Mouse (Mus musculus) forebrain, embryonic 16.5 days (tissue): ENCODE measurements around the gene Meox1. TPM values are rescaled to one million over a fixed set of nuclear protein-coding genes. Genes with fewer than 3 reads are reported as not detected.

ENCODE experiments used
- ATAC-seq: fragments of 200-750 bp; cut with Nextera tagmentation; 2 replicates; pipeline ENCODE4 v1.8.0; 2017; ENCODE audit warnings: mild to moderate bottlenecking, moderate library complexity
- H3K27ac ChIP-seq: fragments of 300-500 bp; sonication (generic); 2 replicates; pipeline ENCODE4 v1.5.1; 2014; ENCODE audit warnings: low read length, control low read depth
- H3K27me3 ChIP-seq: fragments of 300-500 bp; sonication (generic); replicated peaks from 2 replicates; pipeline ENCODE4 v1.6.1; 2014; ENCODE audit warnings: low read length; ENCODE audit not compliant: control insufficient read depth, insufficient read depth
- H3K36me3 ChIP-seq: fragments of 300-500 bp; sonication (generic); 2 replicates; pipeline ENCODE4 v1.6.1; 2014; ENCODE audit not compliant: control insufficient read depth, insufficient read depth
- H3K4me1 ChIP-seq: fragments of 300-500 bp; sonication (generic); replicated peaks from 2 replicates; pipeline ENCODE4 v1.6.1; 2014; ENCODE audit warnings: low read length; ENCODE audit not compliant: control insufficient read depth, insufficient read depth
- H3K4me2 ChIP-seq: fragments of 300-500 bp; sonication (generic); 2 replicates; pipeline ENCODE4 v1.6.1; 2014; ENCODE audit warnings: mild to moderate bottlenecking, low read length, control low read depth
- H3K4me3 ChIP-seq: fragments of 300-500 bp; sonication (generic); replicated peaks from 2 replicates; pipeline ENCODE4 v1.5.1; 2014; ENCODE audit warnings: mild to moderate bottlenecking, low read length, control low read depth
- H3K9ac ChIP-seq: fragments of 300-500 bp; sonication (generic); replicated peaks from 2 replicates; pipeline ENCODE4 v1.6.1; 2014; ENCODE audit warnings: low read depth, low read length, control low read depth
- H3K9me3 ChIP-seq: fragments of 300-500 bp; sonication (generic); 2 replicates; pipeline ENCODE4 v1.6.1; 2016; ENCODE audit warnings: low read length; ENCODE audit not compliant: control insufficient read depth
- WGBS: fragments of 180-500 bp; shearing (Covaris S2); extraction: QIAGEN DNeasy Blood & Tissue Kit; methylation state at CpG from one replicate; pipeline ENCODE4 v1.1.7; 2014; 5-methylcytosine and 5-hydroxymethylcytosine counted together
- polyA plus RNA-seq: library from polyadenylated mRNA; unstranded; fragments of >200 nt; fragmentation: Nextera tagmentation; extraction: Ambion mirVana; gene quantifications from 2 replicates; pipeline ENCODE4 v1.2.1, GENCODE M21; 2015

Gene Meox1
- polyA plus RNA-seq, 1 experiment from 2014 or later, result 0.79 TPM

- no peak overlapping the region for H3K4me3 ChIP-seq
- ATAC-seq, result no peak
- 85% methylated on average over 5 of the region's 5 CpGs for WGBS
Observed at GRCm38 (mm10) chr11:101847509-101847908, 46.7 kb downstream of the Meox1 start.

GRCm38 (mm10) chr11:101842773-101843163 lies 51.4 kb downstream of the Meox1 start:
- no peak overlapping the region for H3K4me2 ChIP-seq
- no peak overlapping the region for H3K4me3 ChIP-seq
- no peak overlapping the region for H3K9ac ChIP-seq
- H3K27me3 ChIP-seq, result no peaks in the 10 kb centered on the region
- no peak overlapping the region for H3K27ac ChIP-seq
- H3K9me3 ChIP-seq, result peaks cover 3% of the 10 kb centered on the region
- no peaks in the 10 kb centered on the region for H3K36me3 ChIP-seq
- H3K4me1 ChIP-seq, result no peaks in the 10 kb centered on the region
- ATAC-seq, result no peak
- WGBS, result 78% methylated on average over 3 of the region's 3 CpGs

More at GRCm38 (mm10) chr11:101847509-101847908, 46.7 kb downstream of the Meox1 start:
- Histone ChIP-seq H3K9ac (no peak overlapping the region), H3K4me2 (no peak overlapping the region), H3K27me3 (no peaks in the 10 kb centered on the region), H3K4me1 (no peaks in the 10 kb centered on the region), H3K36me3 (no peaks in the 10 kb centered on the region), H3K9me3 (no peaks in the 10 kb centered on the region), H3K27ac (no peak overlapping the region)

GRCm38 (mm10) chr11:101841998-101842772 lies 52.0 kb downstream of the Meox1 start:
- 80% methylated on average over 15 of the region's 15 CpGs for WGBS
- no peak overlapping the region for H3K27ac ChIP-seq

GRCm38 (mm10) chr11:101840405-101840804 lies 53.8 kb downstream of the Meox1 start:
- ATAC-seq, result no peak
- no peak overlapping the region for H3K4me2 ChIP-seq
- 98% methylated on average over 3 of the region's 3 CpGs for WGBS
- peaks cover 3% of the 10 kb centered on the region for H3K9me3 ChIP-seq
- H3K4me1 ChIP-seq, result no peaks in the 10 kb centered on the region
- H3K9ac ChIP-seq, result no peak overlapping the region
- H3K27ac ChIP-seq, result no peak overlapping the region
- no peak overlapping the region for H3K4me3 ChIP-seq
- no peaks in the 10 kb centered on the region for H3K27me3 ChIP-seq
- H3K36me3 ChIP-seq, result no peaks in the 10 kb centered on the region

More at GRCm38 (mm10) chr11:101841998-101842772, 52.0 kb downstream of the Meox1 start:
- no peaks in the 10 kb centered on the region for H3K27me3 ChIP-seq
- no peak overlapping the region for H3K9ac ChIP-seq
- no peak overlapping the region for H3K4me2 ChIP-seq
- H3K36me3 ChIP-seq, result no peaks in the 10 kb centered on the region
- no peaks in the 10 kb centered on the region for H3K4me1 ChIP-seq
- no peak for ATAC-seq
- H3K9me3 ChIP-seq, result peaks cover 3% of the 10 kb centered on the region
- no peak overlapping the region for H3K4me3 ChIP-seq

GRCm38 (mm10) chr11:101839426-101839825 lies 54.7 kb downstream of the Meox1 start:
- no peaks in the 10 kb centered on the region for H3K36me3 ChIP-seq
- peaks cover 3% of the 10 kb centered on the region for H3K9me3 ChIP-seq
- H3K4me3 ChIP-seq, result no peak overlapping the region
- no peak overlapping the region for H3K9ac ChIP-seq
- no peaks in the 10 kb centered on the region for H3K27me3 ChIP-seq
- WGBS, result 47% methylated on average over 6 of the region's 8 CpGs
- H3K4me1 ChIP-seq, result no peaks in the 10 kb centered on the region
- no peak overlapping the region for H3K27ac ChIP-seq
- H3K4me2 ChIP-seq, result no peak overlapping the region
- ATAC-seq, result no peak

- Histone ChIP-seq H3K4me2 (no peak overlapping the region), H3K36me3 (no peaks in the 10 kb centered on the region), H3K4me3 (no peak overlapping the region), H3K27ac (no peak overlapping the region), H3K9me3 (no peaks in the 10 kb centered on the region), H3K27me3 (no peaks in the 10 kb centered on the region), H3K4me1 (peaks cover 5% of the 10 kb centered on the region; the same call in 1 of the 2 replicates), H3K9ac (no peak overlapping the region)
- WGBS, result 77% methylated on average over 7 of the region's 7 CpGs
- ATAC-seq, result no peak
Observed at GRCm38 (mm10) chr11:101832001-101832400, 62.2 kb downstream of the Meox1 start.

GRCm38 (mm10) chr11:101830616-101831015 lies 63.6 kb downstream of the Meox1 start:
- Histone ChIP-seq H3K27ac (no peak overlapping the region), H3K9ac (no peak overlapping the region), H3K4me3 (no peak overlapping the region), H3K4me1 (peaks cover 5% of the 10 kb centered on the region; the same call in 1 of the 2 replicates), H3K4me2 (no peak overlapping the region), H3K36me3 (no peaks in the 10 kb centered on the region), H3K9me3 (no peaks in the 10 kb centered on the region), H3K27me3 (no peaks in the 10 kb centered on the region)
- ATAC-seq, result no peak
- whole genome bisulfite sequencing, result 63% methylated on average over 8 of the region's 8 CpGs

GRCm38 (mm10) chr11:101830112-101830511 lies 64.1 kb downstream of the Meox1 start:
- no peak overlapping the region for H3K4me2 ChIP-seq
- WGBS, result 25% methylated on average over 10 of the region's 10 CpGs
- H3K9me3 ChIP-seq, result no peaks in the 10 kb centered on the region
- H3K4me1 ChIP-seq, result peaks cover 5% of the 10 kb centered on the region; the same call in 1 of the 2 replicates
- no peak overlapping the region for H3K4me3 ChIP-seq
- no peak for ATAC-seq
- H3K27ac ChIP-seq, result no peak overlapping the region
- H3K9ac ChIP-seq, result no peak overlapping the region
- no peaks in the 10 kb centered on the region for H3K27me3 ChIP-seq
- no peaks in the 10 kb centered on the region for H3K36me3 ChIP-seq

GRCm38 (mm10) chr11:101828718-101829117 lies 65.5 kb downstream of the Meox1 start:
- Histone ChIP-seq H3K4me3 (no peak overlapping the region), H3K4me1 (peaks cover 5% of the 10 kb centered on the region; the same call in 1 of the 2 replicates), H3K4me2 (no peak overlapping the region), H3K9ac (no peak overlapping the region), H3K9me3 (no peaks in the 10 kb centered on the region), H3K27ac (no peak overlapping the region), H3K36me3 (no peaks in the 10 kb centered on the region), H3K27me3 (no peaks in the 10 kb centered on the region)
- no peak for ATAC-seq
- 95% methylated on average over 4 of the region's 4 CpGs for WGBS
